Mouse (Mus musculus): ENCODE data around the gene Nlrp9c. TPM values are rescaled to one million over a fixed set of nuclear protein-coding genes. Genes with fewer than 3 reads are reported as not detected.
"Not testable (repeated sequence)": the region's sequence is repeated elsewhere in the genome, so short reads cannot be mapped to it uniquely, and the experiment has no call there.

The Nlrp9c gene
- total RNA-seq (2022): not detected

GRCm38 (mm10) chr7:26403600-26403999 lies at the start of gene Nlrp9c:
Gene Nlrp9c, minus strand, starts transcription at chr7:26403700.
- not testable (repeated sequence) for DNase-seq

- no peak for DNase-seq
Observed at GRCm38 (mm10) chr7:26434813-26435212, 31.3 kb upstream of the Nlrp9c start, which contains the start of gene Nlrp4a. Gene Nlrp4a, plus strand, starts transcription at chr7:26435113.

GRCm38 (mm10) chr7:26391811-26392210 lies 11.7 kb downstream of the Nlrp9c start:
- not testable (repeated sequence) for DNase-seq

GRCm38 (mm10) chr7:26391137-26391536 lies 12.4 kb downstream of the Nlrp9c start:
- not testable (repeated sequence) for DNase-seq

- not testable (repeated sequence) for DNase-seq
Observed at GRCm38 (mm10) chr7:26386691-26387090, 16.8 kb downstream of the Nlrp9c start.

- DNase-seq: no peak
Observed at GRCm38 (mm10) chr7:26380807-26381206, 22.7 kb downstream of the Nlrp9c start.

- DNase-seq: not testable (repeated sequence)
Observed at GRCm38 (mm10) chr7:26373221-26373620, 30.3 kb downstream of the Nlrp9c start.

GRCm38 (mm10) chr7:26356719-26357118 lies 46.8 kb downstream of the Nlrp9c start:
- DNase-seq: not testable (repeated sequence)

- not testable (repeated sequence) for DNase-seq
Observed at GRCm38 (mm10) chr7:26352258-26352657, 51.2 kb downstream of the Nlrp9c start.

GRCm38 (mm10) chr7:26350177-26350576 lies 53.3 kb downstream of the Nlrp9c start:
- DNase-seq: not testable (repeated sequence)

GRCm38 (mm10) chr7:26320361-26320760 lies 83.1 kb downstream of the Nlrp9c start:
- not testable (repeated sequence) for DNase-seq

GRCm38 (mm10) chr7:26315809-26316208 lies 87.7 kb downstream of the Nlrp9c start:
- not testable (repeated sequence) for DNase-seq

- not testable (repeated sequence) for DNase-seq
Observed at GRCm38 (mm10) chr7:26315194-26315593, 88.3 kb downstream of the Nlrp9c start.

GRCm38 (mm10) chr7:26311786-26312185 lies 91.7 kb downstream of the Nlrp9c start:
- not testable (repeated sequence) for DNase-seq

- not testable (repeated sequence) for DNase-seq
Observed at GRCm38 (mm10) chr7:26306926-26307325, 96.6 kb downstream of the Nlrp9c start, which contains the start of gene Cyp2a4. Gene Cyp2a4, plus strand, starts transcription at chr7:26307169.

GRCm38 (mm10) chr7:26303429-26304166 lies 99.9 kb downstream of the Nlrp9c start:
- not testable (repeated sequence) for DNase-seq

Other genes with a start within 250 kb of the Nlrp9c start
- under 1 TPM in 1 of 4 experiments, not detected in 3; 0.35 TPM for gene Cyp2b9, start 230.3 kb downstream of the Nlrp9c start, total RNA-seq (2022)
- not detected for gene Vmn1r184, start 143.4 kb downstream of the Nlrp9c start, total RNA-seq (2022)
- gene Cyp2a4, start 96.5 kb downstream of the Nlrp9c start, total RNA-seq (2022): under 1 TPM in 3 of 4 experiments, not detected in 1; 0.18 to 0.96 (median 0.24) TPM
- gene Nlrp4a, start 31.4 kb upstream of the Nlrp9c start, total RNA-seq (2022): not detected
- gene Nlrp9a, start 131.3 kb upstream of the Nlrp9c start, total RNA-seq (2022): not detected
- gene Vmn1r185, start 214.8 kb upstream of the Nlrp9c start, total RNA-seq (2022): not detected

All from adrenal gland, adult 8-10 months (tissue).